Mouse (Mus musculus): ENCODE results near the gene Dnajb4.

- TF ChIP-seq GATA1 (IDR thresholded peaks at IDR 0.05; ENCODE audit: borderline replicate concordance, low read length) (no peak), FLI1 (IDR thresholded peaks at IDR 0.05; ENCODE audit: low read length) (no peak)
Measured at GRCm38 (mm10) chr3:152130963-152131362, 79.1 kb downstream of the Dnajb4 start.

Data from megakaryocyte, embryonic 14.5 days (primary cell).